Mouse (Mus musculus): Measurements from ENCODE around the gene Chrm5. TPM values are rescaled to one million over a fixed set of nuclear protein-coding genes. Genes with fewer than 3 reads are reported as not detected.

Gene Chrm5
- not detected for polyA plus RNA-seq (2021)

DNA sequence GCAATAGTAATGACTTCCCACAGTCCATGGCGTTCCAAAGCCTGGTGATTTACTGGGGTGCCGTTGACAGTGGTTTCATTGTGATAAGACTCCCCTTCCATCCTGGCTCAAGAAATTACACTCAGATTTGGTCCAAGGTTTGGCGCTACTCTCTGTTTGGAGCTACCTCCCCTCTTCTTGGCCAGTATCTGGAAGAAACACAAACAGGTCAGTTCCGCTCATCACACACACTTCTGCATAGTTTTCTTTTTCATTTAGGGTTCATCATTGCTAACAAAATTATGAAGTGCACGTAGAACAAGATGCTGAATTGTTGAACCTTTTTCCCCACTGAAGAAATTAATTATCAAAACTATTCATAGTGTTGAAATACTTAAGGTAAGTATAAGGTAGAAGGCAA, at the start of gene Chrm5:
Gene Chrm5 (minus strand): TSS at position 101 of the 400 bp plus-strand sequence.
- in situ Hi-C loops (cut with MboI; ENCODE audit: low pct_unique_long_range_greater_than_20kb), result loop anchor here (5.0 to 25.0 kb wide), 3 partner anchors 103 to 1493 kb away; partner anchors contain the start of genes Gm21985, Katnbl1 and Slc12a6
- ChIA-PET CTCF (no interaction called here), POLR2A (interaction anchor here (0.6 kb wide), 1 partner anchor 27 kb away, joined by 3 read pairs; no protein-coding TSS in a partner anchor)
- DNase-seq (ENCODE audit: low read depth, low spot score) (no peak), ATAC-seq (no peak)
- no peak for TF ChIP-seq CTCF (IDR thresholded peaks at IDR 0.05)
- H3K27me3 ChIP-seq, result no peaks in the 10 kb centered on the region

DNA sequence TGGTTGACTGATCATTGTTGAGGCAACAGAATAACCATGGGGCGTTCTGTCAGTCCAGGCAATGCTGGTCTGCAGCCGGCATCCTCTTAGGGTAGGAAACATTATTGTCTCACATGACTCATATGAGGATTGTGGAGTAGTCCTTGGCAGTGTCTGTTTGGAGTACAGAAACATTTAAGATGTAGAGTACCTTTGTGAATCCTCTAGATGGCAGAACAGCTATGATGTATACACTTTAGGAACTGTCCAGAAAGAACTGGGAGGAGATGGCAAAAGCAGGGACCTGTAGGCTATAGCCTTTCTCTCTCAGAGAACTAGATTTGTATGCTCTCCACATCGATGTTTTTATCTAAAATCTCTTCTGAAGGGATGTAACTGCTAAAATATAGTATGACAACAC, 46.4 kb upstream of the Chrm5 start:
- CTCF ChIA-PET, result no interaction called here
- in situ Hi-C loops (cut with MboI; ENCODE audit: low pct_unique_long_range_greater_than_20kb), result no loop called here
- H3K27me3 ChIP-seq, result no peaks in the 10 kb centered on the region
- POLR2A ChIA-PET, result no interaction called here
- ATAC-seq (no peak), DNase-seq (ENCODE audit: low read depth, low spot score) (no peak)
- no peak for TF ChIP-seq CTCF (IDR thresholded peaks at IDR 0.05)

DNA sequence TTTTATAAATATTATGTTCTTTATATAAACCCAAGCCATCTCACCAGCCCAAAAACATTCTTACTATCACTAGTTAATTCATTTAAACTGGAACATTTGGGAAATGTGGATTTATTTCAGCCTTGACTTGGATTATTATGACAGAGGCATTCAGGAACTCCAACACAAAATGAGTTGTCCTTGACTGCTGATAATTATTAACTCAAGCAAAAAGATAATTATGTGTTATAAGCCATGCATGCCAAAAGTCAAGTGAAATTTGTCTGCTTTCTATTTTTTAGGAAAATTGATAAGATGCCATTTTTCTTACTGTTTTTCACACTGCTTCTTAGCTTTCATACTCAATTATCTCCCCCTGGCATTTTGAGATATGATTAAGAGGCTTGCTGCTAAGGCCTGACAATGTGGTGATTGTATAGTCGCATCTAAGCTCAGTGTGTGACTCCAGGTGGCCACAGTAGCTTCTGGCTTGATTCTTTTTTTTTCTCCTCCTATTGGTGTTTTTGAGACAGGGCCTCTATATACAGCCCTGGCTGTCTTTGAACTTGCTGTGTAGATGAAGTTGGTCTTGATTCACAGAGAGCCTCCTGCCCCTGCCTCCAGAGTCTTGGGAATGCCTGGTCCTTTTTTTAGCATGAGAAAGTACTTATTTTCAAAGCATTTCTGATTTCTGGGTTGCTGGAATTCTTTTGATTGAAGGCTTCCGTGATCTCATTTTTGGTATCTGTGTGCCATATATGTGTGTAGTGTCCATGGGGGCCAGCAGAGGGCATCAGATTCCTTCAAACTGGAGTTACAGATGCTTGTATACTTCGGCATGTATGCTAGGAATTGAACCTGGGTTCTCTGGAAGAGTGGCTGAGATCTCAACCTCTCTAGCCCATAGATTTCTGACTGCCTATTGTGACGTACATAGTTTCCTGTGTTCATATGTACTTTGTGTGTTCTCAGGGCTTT, 40.2 kb upstream of the Chrm5 start:
- TF ChIP-seq CTCF (IDR thresholded peaks at IDR 0.05), result peak; percentile 49
- DNase-seq (ENCODE audit: low read depth, low spot score) (no peak), ATAC-seq (no peak)
- ChIA-PET CTCF (no interaction called here), POLR2A (no interaction called here)
- in situ Hi-C loops (cut with MboI; ENCODE audit: low pct_unique_long_range_greater_than_20kb), result loop anchor here (25.0 kb wide), 1 partner anchor 916 kb away; no protein-coding TSS in a partner anchor
- no peaks in the 10 kb centered on the region for H3K27me3 ChIP-seq

GRCm38 (mm10) chr2:112518541-112518940, 38.0 kb upstream of the Chrm5 start:
- ChIA-PET POLR2A (interaction anchor here (0.6 kb wide), 1 partner anchor 36 kb away, joined by 9 read pairs; no protein-coding TSS in a partner anchor), CTCF (no interaction called here)
- peak; percentile 33 for TF ChIP-seq CTCF (IDR thresholded peaks at IDR 0.05)
- no peaks in the 10 kb centered on the region for H3K27me3 ChIP-seq
- ATAC-seq (no peak), DNase-seq (ENCODE audit: low read depth, low spot score) (no peak)
- in situ Hi-C loops (cut with MboI; ENCODE audit: low pct_unique_long_range_greater_than_20kb), result loop anchor here (10.0 to 25.0 kb wide), 2 partner anchors 766 to 919 kb away; partner anchors contain the start of gene Tmco5b

- TF ChIP-seq CTCF (IDR thresholded peaks at IDR 0.05), result no peak
- ChIA-PET CTCF (interaction anchor here (1.0 kb wide), 3 partner anchors 9 to 16 kb away, joined by 3 read pairs; no protein-coding TSS in a partner anchor), POLR2A (no interaction called here)
- no peak for ATAC-seq
- DNase-seq (ENCODE audit: low read depth, low spot score), result no peak
- in situ Hi-C loops (cut with MboI; ENCODE audit: low pct_unique_long_range_greater_than_20kb), result loop anchor here (10.0 to 25.0 kb wide), 2 partner anchors 768 to 920 kb away; partner anchors contain the start of gene Tmco5b
- H3K27me3 ChIP-seq, result no peaks in the 10 kb centered on the region
Measured at GRCm38 (mm10) chr2:112517218-112517617, 36.6 kb upstream of the Chrm5 start.

- CTCF ChIA-PET, result interaction anchor here (1.0 kb wide), 3 partner anchors 9 to 17 kb away, joined by 3 read pairs; no protein-coding TSS in a partner anchor
- TF ChIP-seq CTCF (IDR thresholded peaks at IDR 0.05), result no peak
- POLR2A ChIA-PET, result no interaction called here
- ATAC-seq (no peak), DNase-seq (ENCODE audit: low read depth, low spot score) (no peak)
- no peaks in the 10 kb centered on the region for H3K27me3 ChIP-seq
- in situ Hi-C loops (cut with MboI; ENCODE audit: low pct_unique_long_range_greater_than_20kb), result loop anchor here (10.0 to 25.0 kb wide), 2 partner anchors 768 to 921 kb away; partner anchors contain the start of gene Tmco5b
Measured at GRCm38 (mm10) chr2:112516728-112517127, 36.2 kb upstream of the Chrm5 start.

- H3K27me3 ChIP-seq, result no peaks in the 10 kb centered on the region
- CTCF ChIA-PET, result no interaction called here
- in situ Hi-C loops (cut with MboI; ENCODE audit: low pct_unique_long_range_greater_than_20kb), result loop anchor here (10.0 to 25.0 kb wide), 2 partner anchors 772 to 924 kb away; partner anchors contain the start of gene Tmco5b
- no peak for TF ChIP-seq CTCF (IDR thresholded peaks at IDR 0.05)
- POLR2A ChIA-PET, result no interaction called here
- ATAC-seq (no peak), DNase-seq (ENCODE audit: low read depth, low spot score) (no peak)
Measured at GRCm38 (mm10) chr2:112513036-112513435, 32.5 kb upstream of the Chrm5 start.

- POLR2A ChIA-PET, result interaction anchor here (0.6 to 0.8 kb wide), 2 partner anchors 22 to 45 kb away, joined by 3 to 4 read pairs; no protein-coding TSS in a partner anchor
- TF ChIP-seq CTCF (IDR thresholded peaks at IDR 0.05), result no peak
- CTCF ChIA-PET, result no interaction called here
Measured at GRCm38 (mm10) chr2:112510140-112510539, 29.6 kb upstream of the Chrm5 start.

GRCm38 (mm10) chr2:112507444-112507843, 26.9 kb upstream of the Chrm5 start:
- in situ Hi-C loops (cut with MboI; ENCODE audit: low pct_unique_long_range_greater_than_20kb), result loop anchor here (25.0 kb wide), 1 partner anchor 930 kb away; no protein-coding TSS in a partner anchor
- TF ChIP-seq CTCF (IDR thresholded peaks at IDR 0.05), result no peak
- DNase-seq (ENCODE audit: low read depth, low spot score), result no peak
- H3K27me3 ChIP-seq, result no peaks in the 10 kb centered on the region
- no peak for ATAC-seq
- CTCF ChIA-PET, result interaction anchor here (0.8 to 1.3 kb wide), 2 partner anchors 9 to 27 kb away, joined by 3 read pairs; no protein-coding TSS in a partner anchor
- POLR2A ChIA-PET, result no interaction called here

More at GRCm38 (mm10) chr2:112510140-112510539, 29.6 kb upstream of the Chrm5 start:
- ATAC-seq (no peak), DNase-seq (ENCODE audit: low read depth, low spot score) (no peak)
- no peaks in the 10 kb centered on the region for H3K27me3 ChIP-seq
- in situ Hi-C loops (cut with MboI; ENCODE audit: low pct_unique_long_range_greater_than_20kb), result loop anchor here (10.0 to 25.0 kb wide), 2 partner anchors 775 to 927 kb away; partner anchors contain the start of gene Tmco5b

GRCm38 (mm10) chr2:112506841-112507435, 26.4 kb upstream of the Chrm5 start:
- in situ Hi-C loops (cut with MboI; ENCODE audit: low pct_unique_long_range_greater_than_20kb), result loop anchor here (25.0 kb wide), 1 partner anchor 930 kb away; no protein-coding TSS in a partner anchor
- TF ChIP-seq CTCF (IDR thresholded peaks at IDR 0.05), result no peak
- DNase-seq (ENCODE audit: low read depth, low spot score) (no peak), ATAC-seq (no peak)
- CTCF ChIA-PET, result interaction anchor here (0.8 to 1.1 kb wide), 2 partner anchors 28 to 100 kb away, joined by 3 read pairs; no protein-coding TSS in a partner anchor
- POLR2A ChIA-PET, result no interaction called here
- H3K27me3 ChIP-seq, result no peaks in the 10 kb centered on the region

Data from Patski (cell line).